Mouse (Mus musculus) heart, adult 2 months (tissue): ENCODE data around the gene Olfr294. TPM values are rescaled to one million over a fixed set of nuclear protein-coding genes. Genes with fewer than 3 reads are reported as not detected.

Experiments
- DNase-seq, 2 experiments: peaks; one replicate each; pipeline ENCODE4 v3.0.0; 2021
- H3K27ac ChIP-seq: fragments of 200-600 bp; 2 replicates; pipeline ENCODE4 v1.8.1; 2022
- H3K27me3 ChIP-seq: fragments of 200-500 bp; 2 replicates; pipeline ENCODE4 v1.6.1; 2012; ENCODE audit warnings: mild to moderate bottlenecking, low read length, inconsistent platforms, mixed read lengths; ENCODE audit not compliant: control insufficient read depth, insufficient read depth
- H3K36me3 ChIP-seq: fragments of 200-500 bp; 2 replicates; pipeline ENCODE4 v1.6.1; 2012; ENCODE audit warnings: low read length, inconsistent platforms; ENCODE audit not compliant: control insufficient read depth, insufficient read depth
- H3K4me1 ChIP-seq: fragments of 200-500 bp; 2 replicates; pipeline ENCODE4 v1.6.1; 2011; ENCODE audit warnings: low read length; ENCODE audit not compliant: control insufficient read depth, insufficient read depth
- H3K4me3 ChIP-seq: fragments of 200-600 bp; 2 replicates; pipeline ENCODE4 v1.8.1; 2022
- H3K79me2 ChIP-seq: fragments of 200-500 bp; replicated peaks from 2 replicates; pipeline ENCODE4 v1.6.1; 2012; ENCODE audit warnings: mild to moderate bottlenecking, inconsistent platforms, low read length, moderate library complexity, mixed read lengths; ENCODE audit not compliant: control insufficient read depth, insufficient read depth
- H3K9ac ChIP-seq: fragments of 200-500 bp; 2 replicates; pipeline ENCODE4 v1.6.1; 2012; ENCODE audit warnings: low read depth, mild to moderate bottlenecking, control low read depth, inconsistent platforms, low read length, mixed read lengths
- CTCF ChIP-seq: fragments of 200-600 bp; IDR thresholded peaks from 2 replicates; pipeline ENCODE4 v1.8.1; 2022; ENCODE audit warnings: antibody characterized with exemption, mild to moderate bottlenecking, moderate library complexity
- EP300 ChIP-seq: fragments of 200-500 bp; IDR thresholded peaks from 2 replicates; pipeline ENCODE4 v1.6.1; 2011; ENCODE audit warnings: low read depth, low read length, control low read depth; ENCODE audit not compliant: insufficient read depth
- POLR2A ChIP-seq: fragments of 200-500 bp; IDR thresholded peaks from 2 replicates; pipeline ENCODE4 v1.6.1; 2011; ENCODE audit warnings: mild to moderate bottlenecking, low read depth, low read length, control low read depth; ENCODE audit not compliant: insufficient read depth
- WGBS: fragments of 180-500 bp; shearing (Covaris S2); methylation state at CpG from one replicate; pipeline ENCODE4 v1.1.7; 2018; 5-methylcytosine and 5-hydroxymethylcytosine counted together
- intact Hi-C: fragments of 180-260 bp; cut with DNase I; formaldehyde crosslinking; loops from one replicate; pipeline ENCODE4 v1.15.1; 2025
- long read RNA-seq: library from polyadenylated mRNA; stranded (forward); transcript quantifications from one replicate; pipeline ENCODE4 v2.0.0, GENCODE M21; 2021
- polyA plus RNA-seq: library from polyadenylated mRNA; depleted of rRNA; stranded (reverse); fragments of >200 nt; gene quantifications from 2 replicates; pipeline ENCODE4 v1.2.3, GENCODE M21; 2012; rRNA removed
- total RNA-seq, 2 experiments: library from RNA; stranded (reverse); gene quantifications; 2 replicates each; pipeline ENCODE4 v1.2.3; 2021

Gene Olfr294
- total RNA-seq (not detected), polyA plus RNA-seq (not detected in 2 replicates)
- long read RNA-seq = 0 reads

- intact Hi-C loops = no loop called here
- H3K79me2 ChIP-seq = no peaks in the 10 kb centered on the region
- no peaks in the 10 kb centered on the region for H3K36me3 ChIP-seq
- no peak within 1 kb of the TSS for H3K9ac ChIP-seq
- H3K4me1 ChIP-seq = no peaks in the 10 kb centered on the region
- 39% methylated on average over 2 of the region's 2 CpGs for WGBS
- H3K27ac ChIP-seq = no peak within 1 kb of the TSS
- no peak for DNase-seq
- no peak for TF ChIP-seq POLR2A
- TF ChIP-seq EP300 = no peak
- TF ChIP-seq CTCF = no peak
- H3K4me3 ChIP-seq = no peak within 1 kb of the TSS
- H3K27me3 ChIP-seq = no peaks in the 10 kb centered on the region
Measured at GRCm38 (mm10) chr7:86616543-86616942, at the start of gene Olfr294. Gene Olfr294 (minus strand): TSS chr7:86616643.

GRCm38 (mm10) chr7:86648761-86649160 is 32.3 kb upstream of the Olfr294 start, which contains the start of gene Olfr293:
Gene Olfr293 (plus strand): TSS chr7:86649061.
- 91% methylated on average over 4 of the region's 4 CpGs for WGBS
- Histone ChIP-seq H3K27ac (no peak within 1 kb of the TSS), H3K27me3 (no peaks in the 10 kb centered on the region), H3K9ac (no peak within 1 kb of the TSS), H3K36me3 (no peaks in the 10 kb centered on the region), H3K4me1 (no peaks in the 10 kb centered on the region), H3K79me2 (no peaks in the 10 kb centered on the region), H3K4me3 (no peak within 1 kb of the TSS)
- intact Hi-C loops = no loop called here
- TF ChIP-seq POLR2A = no peak
- TF ChIP-seq EP300 = no peak
- no peak for TF ChIP-seq CTCF
- DNase-seq = no peak

GRCm38 (mm10) chr7:86583562-86583961 is 32.9 kb downstream of the Olfr294 start, which contains the start of gene Olfr295:
Gene Olfr295 (plus strand): TSS chr7:86583862.
- H3K36me3 ChIP-seq = no peaks in the 10 kb centered on the region
- H3K4me1 ChIP-seq = no peaks in the 10 kb centered on the region
- no peaks in the 10 kb centered on the region for H3K27me3 ChIP-seq
- no peak within 1 kb of the TSS for H3K4me3 ChIP-seq
- H3K27ac ChIP-seq = no peak within 1 kb of the TSS
- intact Hi-C loops = no loop called here
- H3K79me2 ChIP-seq = no peaks in the 10 kb centered on the region
- DNase-seq = no peak
- TF ChIP-seq POLR2A = no peak
- no peak for TF ChIP-seq EP300
- TF ChIP-seq CTCF = no peak
- 62% methylated on average over 2 of the region's 2 CpGs for WGBS
- H3K9ac ChIP-seq = no peak within 1 kb of the TSS

Other genes with a start within 250 kb of the Olfr294 start
- not detected for gene Olfr305, start 249.7 kb downstream of the Olfr294 start, total RNA-seq
- not detected in 2 replicates for gene Olfr305, start 249.7 kb downstream of the Olfr294 start, polyA plus RNA-seq
- gene Olfr304, start 230.0 kb downstream of the Olfr294 start, total RNA-seq = not detected
- gene Olfr304, start 230.0 kb downstream of the Olfr294 start, polyA plus RNA-seq = not detected in 2 replicates
- not detected for gene Olfr303, start 218.9 kb downstream of the Olfr294 start, total RNA-seq
- not detected in 2 replicates for gene Olfr303, start 218.9 kb downstream of the Olfr294 start, polyA plus RNA-seq
- not detected for gene Olfr301, start 212.8 kb downstream of the Olfr294 start, total RNA-seq
- not detected in 2 replicates for gene Olfr301, start 212.8 kb downstream of the Olfr294 start, polyA plus RNA-seq
- gene Olfr299, start 156.7 kb downstream of the Olfr294 start, total RNA-seq = not detected
- not detected in 2 replicates for gene Olfr299, start 156.7 kb downstream of the Olfr294 start, polyA plus RNA-seq
- not detected for gene Olfr298, start 124.2 kb downstream of the Olfr294 start, total RNA-seq
- not detected in 2 replicates for gene Olfr298, start 124.2 kb downstream of the Olfr294 start, polyA plus RNA-seq
- gene Olfr297, start 96.7 kb downstream of the Olfr294 start, total RNA-seq = not detected
- gene Olfr297, start 96.7 kb downstream of the Olfr294 start, polyA plus RNA-seq = not detected in 2 replicates
- gene Olfr295, start 32.8 kb downstream of the Olfr294 start, total RNA-seq = not detected
- gene Olfr295, start 32.8 kb downstream of the Olfr294 start, polyA plus RNA-seq = not detected in 2 replicates
- gene Olfr293, start 32.4 kb upstream of the Olfr294 start, total RNA-seq = not detected
- gene Olfr293, start 32.4 kb upstream of the Olfr294 start, polyA plus RNA-seq = not detected in 2 replicates
- not detected for gene Olfr292, start 71.7 kb upstream of the Olfr294 start, total RNA-seq
- gene Olfr292, start 71.7 kb upstream of the Olfr294 start, polyA plus RNA-seq = not detected in 2 replicates
- gene Folh1, start 159.3 kb upstream of the Olfr294 start, total RNA-seq = not detected
- 0.09 and 0.18 TPM in 2 replicates for gene Folh1, start 159.3 kb upstream of the Olfr294 start, polyA plus RNA-seq
- gene Vmn2r77, start 178.4 kb upstream of the Olfr294 start, total RNA-seq = not detected
- not detected in 2 replicates for gene Vmn2r77, start 178.4 kb upstream of the Olfr294 start, polyA plus RNA-seq